Mouse (Mus musculus) embryonic facial prominence, embryonic 14.5 days (tissue): ENCODE results near the gene Sucnr1. TPM values are rescaled to one million over a fixed set of nuclear protein-coding genes. Genes with fewer than 3 reads are reported as not detected.
A peak's percentile ranks its signal among the peaks of the same experiment; 100 is the strongest.
"Not testable (repeated sequence)": the region's sequence is repeated elsewhere in the genome, so short reads cannot be mapped to it uniquely, and the experiment has no call there.

ENCODE experiments used
- ATAC-seq: fragments of 200-750 bp; cut with Nextera tagmentation; 2 replicates; pipeline ENCODE4 v1.8.0; 2017; ENCODE audit warnings: low read depth, moderate number of reproducible peaks, moderate TSS enrichment
- DNase-seq: peaks from one replicate; pipeline ENCODE4 v3.0.0-alpha.2; 2015; ENCODE audit warnings: low spot score
- H3K27ac ChIP-seq: fragments of 300-500 bp; sonication (generic); replicated peaks from 2 replicates; pipeline ENCODE4 v1.5.1; 2014; ENCODE audit warnings: low read depth, mild to moderate bottlenecking, low read length, moderate library complexity
- H3K27me3 ChIP-seq: fragments of 300-500 bp; sonication (generic); replicated peaks from 2 replicates; pipeline ENCODE4 v1.6.1; 2014; ENCODE audit warnings: low read length; ENCODE audit not compliant: control insufficient read depth, insufficient read depth
- H3K36me3 ChIP-seq: fragments of 300-500 bp; sonication (generic); 2 replicates; pipeline ENCODE4 v1.6.1; 2014; ENCODE audit warnings: low read length, mixed read lengths; ENCODE audit not compliant: control insufficient read depth, insufficient read depth
- H3K4me1 ChIP-seq: fragments of 300-500 bp; sonication (generic); 2 replicates; pipeline ENCODE4 v1.6.1; 2014; ENCODE audit warnings: antibody characterized with exemption, low read length; ENCODE audit not compliant: control insufficient read depth, insufficient read depth
- H3K4me2 ChIP-seq: fragments of 300-500 bp; sonication (generic); 2 replicates; pipeline ENCODE4 v1.6.1; 2014; ENCODE audit warnings: low read depth, mild to moderate bottlenecking, low read length, moderate library complexity, mixed read lengths
- H3K4me3 ChIP-seq: fragments of 300-500 bp; sonication (generic); 2 replicates; pipeline ENCODE4 v1.5.1; 2014; ENCODE audit warnings: low read depth, mild to moderate bottlenecking, low read length
- H3K9ac ChIP-seq: fragments of 300-500 bp; sonication (generic); 2 replicates; pipeline ENCODE4 v1.6.1; 2014; ENCODE audit warnings: low read depth, mild to moderate bottlenecking, low read length, moderate library complexity, mixed read lengths
- H3K9me3 ChIP-seq: fragments of 300-500 bp; sonication (generic); 2 replicates; pipeline ENCODE4 v1.6.1; 2016; ENCODE audit warnings: low read length; ENCODE audit not compliant: control insufficient read depth
- WGBS: fragments of 180-500 bp; shearing (Covaris S2); extraction: QIAGEN DNeasy Blood & Tissue Kit; methylation state at CpG from one replicate; pipeline ENCODE4 v1.1.7; 2014; 5-methylcytosine and 5-hydroxymethylcytosine counted together
- polyA plus RNA-seq: library from polyadenylated mRNA; unstranded; fragments of >200 nt; fragmentation: Nextera tagmentation; extraction: Ambion mirVana; gene quantifications from 2 replicates; pipeline ENCODE4 v1.2.1, GENCODE M21; 2014

The Sucnr1 gene
- polyA plus RNA-seq, 1 experiment from 2014 or later: 1.6 TPM

DNA sequence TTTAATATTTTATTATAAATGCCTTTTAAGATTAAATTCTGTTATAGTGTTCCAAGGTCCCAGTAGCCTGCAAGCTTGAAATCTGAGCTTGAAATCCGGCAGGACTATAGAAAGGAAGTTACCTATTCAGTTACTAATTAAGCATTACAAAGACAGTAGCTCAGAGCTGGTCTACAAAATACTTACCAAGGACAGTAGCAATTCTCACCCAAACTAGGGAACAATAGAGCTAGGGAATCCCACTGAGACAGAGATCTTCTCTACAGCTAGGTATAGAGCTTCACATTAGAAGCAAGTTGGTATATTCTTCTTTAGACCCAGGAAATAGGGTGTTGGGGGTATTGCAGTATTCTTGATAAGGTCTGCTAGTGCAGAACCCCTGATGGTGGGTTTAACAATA, 24.8 kb downstream of the Sucnr1 start:
- H3K36me3 ChIP-seq, H3K27me3 ChIP-seq, H3K9me3 ChIP-seq, ATAC-seq, H3K9ac ChIP-seq, H3K4me3 ChIP-seq, H3K4me1 ChIP-seq, H3K27ac ChIP-seq, DNase-seq, H3K4me2 ChIP-seq: not testable (repeated sequence)
- 50% methylated on average over 1 of the region's 1 CpGs for WGBS

DNA sequence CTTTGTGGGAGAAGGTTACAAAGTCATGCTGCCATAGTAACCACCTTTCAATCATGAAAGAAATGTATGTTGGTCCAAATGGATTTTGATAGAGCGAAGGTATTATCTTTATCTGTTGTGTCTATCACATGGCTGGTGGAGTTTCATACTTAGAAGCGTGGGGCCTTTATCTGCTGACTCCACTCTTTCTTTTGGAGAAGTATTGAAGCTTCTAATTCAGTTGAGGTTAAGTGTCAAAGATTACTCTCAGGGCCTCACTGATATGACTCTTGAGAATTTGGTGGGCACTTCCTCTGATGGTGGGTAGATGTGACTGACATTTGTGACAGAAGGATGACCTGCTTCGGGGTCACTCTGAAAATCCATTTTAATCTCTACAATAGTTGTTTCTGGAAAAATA, 26.1 kb downstream of the Sucnr1 start:
- Histone ChIP-seq H3K9ac (no peak overlapping the region), H3K9me3 (no peaks in the 10 kb centered on the region), H3K36me3 (no peaks in the 10 kb centered on the region), H3K4me3 (no peak overlapping the region), H3K4me2 (no peak overlapping the region), H3K4me1 (no peaks in the 10 kb centered on the region), H3K27ac (no peak overlapping the region), H3K27me3 (no peaks in the 10 kb centered on the region)
- WGBS: 88% methylated on average over 3 of the region's 3 CpGs
- ATAC-seq (no peak), DNase-seq (no peak)

DNA sequence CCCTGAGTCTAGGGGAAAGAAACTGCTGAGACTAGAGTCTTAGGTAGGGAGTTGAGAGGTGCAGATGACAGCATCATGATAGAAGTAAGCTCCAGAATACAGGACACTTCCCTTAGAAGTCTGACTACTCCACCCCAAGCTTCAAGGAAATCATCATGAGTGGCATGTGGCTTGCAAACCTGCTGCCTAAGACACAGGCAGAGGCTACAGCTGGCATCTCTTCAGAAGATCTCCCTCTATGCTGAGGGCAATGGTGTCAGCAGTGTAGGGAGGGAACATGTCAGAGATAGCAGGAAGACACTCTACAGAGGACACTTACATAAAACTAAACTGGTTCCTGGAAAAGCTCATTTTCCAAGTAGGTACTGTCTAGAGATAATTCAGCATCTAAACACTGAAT, 27.1 kb downstream of the Sucnr1 start:
- ATAC-seq (no peak), DNase-seq (no peak)
- H3K27ac ChIP-seq: no peak overlapping the region
- H3K4me2 ChIP-seq: no peak overlapping the region
- no peaks in the 10 kb centered on the region for H3K4me1 ChIP-seq
- H3K9ac ChIP-seq: no peak overlapping the region
- no peaks in the 10 kb centered on the region for H3K36me3 ChIP-seq
- H3K27me3 ChIP-seq: no peaks in the 10 kb centered on the region
- H3K9me3 ChIP-seq: no peaks in the 10 kb centered on the region
- no peak overlapping the region for H3K4me3 ChIP-seq

DNA sequence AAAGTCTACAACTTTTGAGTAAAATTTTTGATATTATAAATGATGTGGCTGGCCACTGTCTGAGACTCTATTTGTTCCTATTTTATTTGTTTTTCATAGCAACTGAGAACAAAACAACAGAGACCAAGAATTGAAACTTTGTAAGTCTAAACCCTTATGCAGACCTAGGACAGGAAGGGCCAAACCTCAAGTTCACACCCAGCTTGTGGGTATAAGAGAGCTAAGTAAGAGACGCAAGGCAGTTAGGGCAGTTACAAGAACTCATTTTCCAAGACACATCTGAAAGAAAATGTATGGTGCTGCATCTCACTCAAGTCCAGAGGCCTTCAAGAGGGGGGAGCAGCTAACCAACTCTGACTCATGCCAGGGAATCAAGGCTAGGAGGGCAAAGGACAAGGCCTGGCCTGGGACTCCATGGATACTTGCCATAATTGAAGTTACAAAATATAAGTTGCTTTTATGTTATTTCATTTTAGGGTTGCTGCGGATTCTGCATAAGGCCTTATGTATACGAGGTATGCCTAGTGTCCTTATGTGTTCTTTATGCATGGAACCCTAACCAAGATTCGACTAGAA, 29.6 kb downstream of the Sucnr1 start:
- DNase-seq (no peak), ATAC-seq (no peak)
- Histone ChIP-seq H3K4me3 (no peak overlapping the region), H3K27me3 (no peaks in the 10 kb centered on the region), H3K36me3 (no peaks in the 10 kb centered on the region), H3K4me1 (no peaks in the 10 kb centered on the region), H3K27ac (no peak overlapping the region), H3K9me3 (no peaks in the 10 kb centered on the region), H3K4me2 (no peak overlapping the region), H3K9ac (no peak overlapping the region)
- 65% methylated on average over 4 of the region's 4 CpGs for WGBS

DNA sequence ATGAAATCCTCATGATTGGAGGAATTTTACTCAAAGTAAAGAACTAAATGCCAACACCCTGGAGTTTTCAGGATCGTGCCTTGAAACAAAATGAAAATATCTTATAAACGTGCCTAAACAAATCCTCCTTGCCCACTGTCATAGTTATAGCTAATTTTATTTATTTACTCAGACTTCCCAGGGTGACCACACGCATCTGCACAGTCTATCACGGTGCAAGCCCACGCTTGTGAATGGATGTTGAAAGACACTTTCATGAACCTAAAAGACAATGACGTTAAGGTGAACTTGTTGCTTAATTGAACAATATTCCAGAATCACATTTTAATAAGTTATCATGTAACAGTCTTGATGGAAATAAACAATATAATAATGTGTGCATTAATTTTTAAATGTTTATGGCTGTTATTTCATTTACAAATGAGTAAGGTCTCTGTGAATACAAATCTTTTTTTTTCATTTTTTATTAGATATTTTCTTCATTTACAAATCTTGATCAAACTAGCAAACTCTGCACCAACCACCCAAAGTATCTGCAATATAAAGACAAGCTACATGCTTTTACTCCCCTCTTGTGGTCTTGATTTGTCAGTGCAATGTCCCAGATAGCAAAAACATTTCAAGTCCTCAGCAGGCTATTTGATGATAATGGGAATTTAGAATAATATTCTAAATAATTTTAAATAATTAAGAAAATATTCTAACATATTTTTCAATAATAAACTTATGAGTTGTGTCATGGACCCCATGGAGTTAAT, 30.4 kb downstream of the Sucnr1 start:
- WGBS: 61% methylated on average over 6 of the region's 6 CpGs
- no peak for ATAC-seq
- Histone ChIP-seq H3K27ac (no peak overlapping the region), H3K36me3 (no peaks in the 10 kb centered on the region), H3K4me2 (no peak overlapping the region), H3K27me3 (no peaks in the 10 kb centered on the region), H3K4me1 (no peaks in the 10 kb centered on the region), H3K9me3 (no peaks in the 10 kb centered on the region), H3K9ac (no peak overlapping the region), H3K4me3 (no peak overlapping the region)
- peak; percentile 67 for DNase-seq

DNA sequence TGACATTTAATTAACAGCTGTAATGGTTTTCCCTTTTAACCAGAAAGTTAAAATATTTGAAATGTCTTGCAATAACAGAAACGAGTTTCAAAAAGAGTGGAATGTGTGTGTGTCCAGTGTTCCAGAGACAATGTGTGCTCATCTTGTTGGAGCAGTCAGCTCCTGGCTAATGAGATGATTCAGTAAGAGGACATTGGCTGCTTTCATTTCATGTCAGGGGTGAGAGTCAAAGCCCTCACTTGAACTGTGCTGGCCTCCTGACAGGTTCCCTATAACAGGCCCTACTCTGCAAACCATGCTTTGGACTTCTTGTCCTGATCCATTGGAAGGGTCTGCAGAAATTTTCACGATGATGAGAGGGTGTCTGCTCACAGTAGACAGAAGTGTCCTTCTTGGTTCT, 32.9 kb downstream of the Sucnr1 start:
- Histone ChIP-seq H3K9me3 (no peaks in the 10 kb centered on the region), H3K4me3 (no peak overlapping the region), H3K9ac (no peak overlapping the region), H3K4me2 (no peak overlapping the region), H3K36me3 (no peaks in the 10 kb centered on the region), H3K27me3 (no peaks in the 10 kb centered on the region), H3K27ac (no peak overlapping the region), H3K4me1 (no peaks in the 10 kb centered on the region)
- no peak for ATAC-seq
- DNase-seq: no peak
- 57% methylated on average over 2 of the region's 2 CpGs for WGBS

DNA sequence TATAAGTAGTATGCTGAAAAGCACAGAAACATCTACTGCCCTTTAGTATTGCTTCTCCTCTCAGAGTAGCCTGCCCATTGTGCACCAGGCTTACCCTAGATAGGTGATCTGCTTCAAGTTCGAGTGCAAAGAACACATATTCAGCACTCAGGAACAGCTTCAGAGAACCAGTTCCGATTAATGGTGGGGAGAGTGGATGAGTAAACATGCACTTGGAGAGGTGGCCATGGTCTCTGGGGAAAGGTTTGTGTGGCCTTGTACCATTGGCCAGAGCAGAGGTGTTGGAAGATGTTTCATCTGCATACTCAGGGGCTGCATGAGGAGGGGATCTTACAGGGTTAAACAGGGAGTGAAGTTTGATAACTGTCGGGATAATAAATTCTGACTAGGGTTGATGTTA, 39.8 kb downstream of the Sucnr1 start:
- Histone ChIP-seq H3K36me3 (no peaks in the 10 kb centered on the region), H3K9me3 (no peaks in the 10 kb centered on the region), H3K4me1 (peaks cover 14% of the 10 kb centered on the region), H3K27ac (no peak overlapping the region), H3K27me3 (no peaks in the 10 kb centered on the region), H3K4me3 (no peak overlapping the region), H3K9ac (no peak overlapping the region), H3K4me2 (no peak overlapping the region)
- ATAC-seq: no peak
- no peak for DNase-seq
- 78% methylated on average over 3 of the region's 3 CpGs for WGBS

DNA sequence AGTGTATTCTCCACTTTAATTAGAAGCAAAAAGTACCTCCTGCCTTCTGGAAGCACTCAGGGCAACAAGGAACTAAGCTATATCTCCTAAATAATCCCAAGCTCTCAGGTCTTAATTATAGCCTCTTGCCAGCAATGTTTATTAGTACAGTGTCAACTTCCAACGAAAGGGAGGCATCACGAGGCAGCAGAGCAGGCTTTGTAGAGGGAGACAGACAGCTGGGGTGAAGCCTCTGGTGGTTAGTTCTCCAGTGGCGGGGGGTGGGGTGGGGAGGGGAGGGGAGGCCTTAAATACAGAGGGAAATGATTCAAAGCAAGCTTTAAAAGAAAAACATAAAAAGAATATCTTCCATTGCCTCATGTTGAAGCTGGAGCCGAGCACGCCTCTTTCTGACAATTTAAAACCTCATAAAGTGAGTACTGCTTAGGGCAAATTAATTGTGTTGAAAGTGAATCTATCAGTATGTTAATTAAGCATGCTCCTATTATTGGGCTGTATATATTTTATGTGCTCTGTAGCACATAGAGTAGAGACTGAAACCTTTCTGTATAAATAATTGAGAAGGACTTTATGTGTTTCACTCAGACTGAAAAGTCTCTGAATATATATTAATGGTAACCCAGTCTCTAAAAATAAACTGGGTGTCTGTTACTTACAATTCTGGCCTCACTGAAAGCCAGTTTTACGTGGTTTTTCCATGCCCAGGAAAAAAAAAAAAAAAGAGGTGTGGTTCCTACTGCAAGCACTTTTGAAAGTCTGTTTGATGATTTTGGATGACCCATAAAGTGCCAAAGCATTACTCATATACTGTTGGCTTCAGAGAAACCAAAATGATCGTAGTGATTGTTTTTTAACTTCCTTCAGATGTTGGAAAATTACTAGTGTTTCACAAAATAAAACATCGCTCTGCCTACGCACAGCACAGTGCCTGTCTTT, 42.5 kb downstream of the Sucnr1 start:
- peak; percentile 72 for DNase-seq
- H3K4me2 ChIP-seq: no peak overlapping the region

More for the DNA sequence above, 42.5 kb downstream of the Sucnr1 start:
- WGBS: 24% methylated on average over 9 of the region's 9 CpGs
- no peak overlapping the region for H3K9ac ChIP-seq
- ATAC-seq: peak; percentile 55; the same call in 1 of the 2 replicates
- H3K4me3 ChIP-seq: no peak overlapping the region
- H3K9me3 ChIP-seq: no peaks in the 10 kb centered on the region
- peaks cover 14% of the 10 kb centered on the region for H3K4me1 ChIP-seq
- no peaks in the 10 kb centered on the region for H3K36me3 ChIP-seq
- H3K27ac ChIP-seq: peak overlapping the region; percentile 59
- H3K27me3 ChIP-seq: no peaks in the 10 kb centered on the region
